Mouse (Mus musculus) gastrocnemius, adult 8-10 months (tissue): ENCODE data around the gene Ago1. TPM values are rescaled to one million over a fixed set of nuclear protein-coding genes. Genes with fewer than 3 reads are reported as not detected.

Source experiments
- DNase-seq, 2 experiments: peaks; one replicate each; pipeline ENCODE4 v3.0.0; 2022; ENCODE audit warnings: low spot score in 2 of 2
- total RNA-seq, 4 experiments: library from RNA; stranded (reverse); gene quantifications; 2 replicates each; pipeline ENCODE4 v1.2.4; 2022

Gene Ago1
- total RNA-seq, 4 experiments from 2014 or later, result 5.1 to 6.8 (median 6.0) TPM

GRCm38 (mm10) chr4:126415707-126416106 lies 52.7 kb downstream of the Ago1 start:
- no peak for DNase-seq

- DNase-seq, result no peak
Measured at GRCm38 (mm10) chr4:126412526-126412925, 55.9 kb downstream of the Ago1 start.

Other genes with a start within 250 kb of the Ago1 start
- gene Map7d1, start 212.2 kb downstream of the Ago1 start, total RNA-seq, result 100 to 1,000 TPM; 138 to 195 (median 173) TPM
- 10 to 100 TPM; 19.7 to 23.2 (median 22.3) TPM for gene Trappc3, start 206.3 kb downstream of the Ago1 start, total RNA-seq
- gene Col8a2, start 181.8 kb downstream of the Ago1 start, total RNA-seq, result 1 to 10 TPM in 2 of 4 experiments, under 1 TPM in 2; 0.46 to 1.6 (median 1.1) TPM
- gene Adprhl2, start 146.9 kb downstream of the Ago1 start, total RNA-seq, result 1 to 10 TPM; 8.1 to 9.5 (median 9.0) TPM
- under 1 TPM in 3 of 4 experiments, not detected in 1; 0.17 to 0.87 (median 0.40) TPM for gene Tekt2, start 142.9 kb downstream of the Ago1 start, total RNA-seq
- 10 to 100 TPM in 1 of 4 experiments, 1 to 10 TPM in 3; 6.8 to 11.5 (median 8.0) TPM for gene Ago3, start 39.0 kb downstream of the Ago1 start, total RNA-seq
- 1 to 10 TPM; 4.8 to 6.6 (median 5.5) TPM for gene Ago4, start 64.9 kb upstream of the Ago1 start, total RNA-seq
- gene Clspn, start 88.4 kb upstream of the Ago1 start, total RNA-seq, result under 1 TPM in 1 of 4 experiments, not detected in 3; 0.10 TPM
- 10 to 100 TPM; 23.3 to 32.6 (median 27.5) TPM for gene 5730409E04Rik, start 141.2 kb upstream of the Ago1 start, total RNA-seq
- 10 to 100 TPM; 71.8 to 91.6 (median 87.9) TPM for gene Psmb2, start 209.0 kb upstream of the Ago1 start, total RNA-seq